Comparison of ENCODE assay signal across 8 mouse cellular contexts in the genomic region with DNA sequence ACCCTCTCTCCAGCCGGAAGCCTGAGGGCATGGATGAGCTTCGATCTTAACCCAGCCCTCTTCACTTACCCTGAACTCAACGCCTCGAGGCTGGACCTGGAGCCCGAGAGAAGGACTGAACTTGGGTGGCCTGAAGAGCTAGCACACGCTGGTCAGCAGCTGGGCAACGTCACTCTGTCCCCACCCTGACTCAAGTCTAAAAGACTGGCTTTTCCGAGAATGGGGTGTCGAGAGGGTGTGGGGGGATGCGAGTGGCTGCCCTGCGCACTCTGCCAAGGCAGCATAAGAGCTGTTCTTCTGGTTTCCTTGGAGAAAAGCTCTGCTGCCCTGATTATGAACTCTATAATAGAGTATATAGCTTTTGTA. TPM values are rescaled to one million over a fixed set of nuclear protein-coding genes. Genes with fewer than 3 reads are reported as not detected.
A peak's percentile ranks its signal among the peaks of the same experiment; 100 is the strongest.
DNase-seq lines count a peak whose midpoint lies in the region; ATAC-seq and TF ChIP-seq lines count a peak whose summit lies in the region.

No protein-coding gene starts in this region.

- TF ChIP-seq CTCF in ES-Bruce4 (IDR thresholded peaks at IDR 0.05; ENCODE audit: low read depth, low read length) = no peak
- no peak for TF ChIP-seq CTCF in liver, postnatal 0 days (IDR thresholded peaks at IDR 0.05; ENCODE audit: low read depth)

- no peaks in the 10 kb centered on the region for H3K9me3 ChIP-seq in heart, embryonic 13.5 days
- H3K9me3 ChIP-seq in ES-Bruce4 (replicated peaks; ENCODE audit: control insufficient read depth, insufficient read depth, low read length, poor library complexity, severe bottlenecking) = no peaks in the 10 kb centered on the region
- H3K9me3 ChIP-seq in forebrain, embryonic 15.5 days = no peaks in the 10 kb centered on the region
- H3K9me3 ChIP-seq in liver, postnatal 0 days (ENCODE audit: low read length) = no peaks in the 10 kb centered on the region

- peak overlapping the region; percentile 72 for H3K4me2 ChIP-seq in heart, embryonic 13.5 days
- H3K4me2 ChIP-seq in forebrain, embryonic 15.5 days (replicated peaks) = peak overlapping the region; percentile 81
- H3K4me2 ChIP-seq in liver, postnatal 0 days (ENCODE audit: low read depth, low read length) = peak overlapping the region; percentile 68

- peak overlapping the region; percentile 98 for H3K27ac ChIP-seq in heart, embryonic 13.5 days (replicated peaks)
- H3K27ac ChIP-seq in ES-Bruce4 (ENCODE audit: insufficient read depth, low read length) = no peak overlapping the region
- H3K27ac ChIP-seq in forebrain, embryonic 15.5 days (replicated peaks) = peak overlapping the region; percentile 58
- H3K27ac ChIP-seq in liver, postnatal 0 days (ENCODE audit: low read depth) = peak overlapping the region; percentile 90

- intact Hi-C loops in heart, postnatal 14 days (cut with DNase I) = no loop called here

- no peak for ATAC-seq in heart, embryonic 13.5 days (ENCODE audit: extremely low read depth, insufficient number of reproducible peaks, low FRiP score, low TSS enrichment)
- no peak for ATAC-seq in forebrain, embryonic 15.5 days (replicated peaks)
- no peak for ATAC-seq in liver, postnatal 0 days
- no peak for ATAC-seq in megakaryocyte progenitor cell, adult 5-6 weeks (replicated peaks; ENCODE audit: poor library complexity)

- 3% methylated on average over 11 of the region's 11 CpGs for WGBS in heart, embryonic 13.5 days
- WGBS in forebrain, embryonic 15.5 days = 2% methylated on average over 11 of the region's 11 CpGs
- 8% methylated on average over 11 of the region's 11 CpGs for WGBS in liver, postnatal 0 days (ENCODE audit: insufficient replicate concordance)

- peaks cover 76% of the 10 kb centered on the region for H3K4me1 ChIP-seq in heart, embryonic 13.5 days
- no peaks in the 10 kb centered on the region for H3K4me1 ChIP-seq in ES-Bruce4 (ENCODE audit: control insufficient read depth, insufficient read depth, low read length)
- H3K4me1 ChIP-seq in forebrain, embryonic 15.5 days = peaks cover 58% of the 10 kb centered on the region
- peaks cover 42% of the 10 kb centered on the region for H3K4me1 ChIP-seq in liver, postnatal 0 days (ENCODE audit: insufficient read depth)

- TF ChIP-seq EP300 in ES-Bruce4 (IDR thresholded peaks at IDR 0.05; ENCODE audit: insufficient read depth, low read depth, low read length) = no peak
- no peak for TF ChIP-seq EP300 in liver, postnatal 0 days (IDR thresholded peaks at IDR 0.05; ENCODE audit: low read depth)

- peak overlapping the region; percentile 71 for H3K4me3 ChIP-seq in heart, embryonic 13.5 days
- peak overlapping the region; percentile 57 for H3K4me3 ChIP-seq in ES-Bruce4 (ENCODE audit: low read depth, low read length)
- H3K4me3 ChIP-seq in forebrain, embryonic 15.5 days = peak overlapping the region; percentile 47
- H3K4me3 ChIP-seq in liver, postnatal 0 days (ENCODE audit: low read depth, low read length) = peak overlapping the region; percentile 56

- no peak for DNase-seq in heart, postnatal 14 days
- DNase-seq in liver, postnatal 0 days = no peak
- no peak for DNase-seq in layer of hippocampus, postnatal 14 days (ENCODE audit: low spot score in 2 of 2)
- DNase-seq in thymus, postnatal 10 days (ENCODE audit: low spot score in 2 of 2) = no peak

- peaks cover 9% of the 10 kb centered on the region for H3K27me3 ChIP-seq in heart, embryonic 13.5 days (replicated peaks)
- peaks cover 19% of the 10 kb centered on the region for H3K27me3 ChIP-seq in ES-Bruce4 (ENCODE audit: control insufficient read depth, insufficient read depth, low read length, poor library complexity, severe bottlenecking)
- H3K27me3 ChIP-seq in forebrain, embryonic 15.5 days = peaks cover 25% of the 10 kb centered on the region
- H3K27me3 ChIP-seq in liver, postnatal 0 days (ENCODE audit: insufficient read depth, low read length) = peaks cover 67% of the 10 kb centered on the region

- peaks cover 15% of the 10 kb centered on the region for H3K36me3 ChIP-seq in heart, embryonic 13.5 days
- no peaks in the 10 kb centered on the region for H3K36me3 ChIP-seq in ES-Bruce4 (ENCODE audit: control insufficient read depth, insufficient read depth, low read length, poor library complexity, severe bottlenecking)
- H3K36me3 ChIP-seq in forebrain, embryonic 15.5 days = no peaks in the 10 kb centered on the region
- H3K36me3 ChIP-seq in liver, postnatal 0 days (replicated peaks; ENCODE audit: insufficient read depth, low read length) = no peaks in the 10 kb centered on the region

- peak overlapping the region; percentile 92 for H3K9ac ChIP-seq in heart, embryonic 13.5 days
- H3K9ac ChIP-seq in ES-Bruce4 (ENCODE audit: low read depth, poor library complexity, severe bottlenecking) = peak overlapping the region; percentile 63
- H3K9ac ChIP-seq in forebrain, embryonic 15.5 days (replicated peaks) = peak overlapping the region; percentile 57
- peak overlapping the region; percentile 74 for H3K9ac ChIP-seq in liver, postnatal 0 days (replicated peaks)

- TF ChIP-seq POLR2A in ES-Bruce4 (IDR thresholded peaks at IDR 0.05; ENCODE audit: insufficient read depth, low read length) = no peak

RNA-seq across cellular contexts. Expression of a gene that starts 1.6 kb away (rescaled TPM):
- polyA plus RNA-seq in heart, embryonic 13.5 days (2015; fragmentation: Nextera tagmentation; extraction: Ambion mirVana) = 288 and 305 TPM in 2 replicates
- 10 to 100 TPM; 85.4 to 93.7 TPM for total RNA-seq in heart, postnatal 14 days (2021)
- polyA plus RNA-seq in ES-Bruce4 (2011; ENCODE audit: insufficient read depth, insufficient read length, low read depth, missing spikeins) = 9.6 and 11.0 TPM in 2 replicates
- polyA plus RNA-seq in forebrain, embryonic 15.5 days (2015; fragmentation: Nextera tagmentation; extraction: Ambion mirVana) = 87.3 and 98.1 TPM in 2 replicates
- polyA plus RNA-seq in liver, postnatal 0 days (2015; fragmentation: Nextera tagmentation; extraction: Ambion mirVana) = 77.3 and 79.1 TPM in 2 replicates
- total RNA-seq in megakaryocyte progenitor cell, adult 5-6 weeks (2015) = 0.44 and 1.4 TPM in 2 replicates
- 1.0 and 2.4 TPM in 2 replicates for total RNA-seq in megakaryocyte progenitor cell, adult 5-6 weeks (2017)
- total RNA-seq in layer of hippocampus, postnatal 14 days (2021) = 10 to 100 TPM; 77.9 to 91.6 TPM

RNA-seq across cellular contexts. Expression of a gene that starts 27.3 kb away (rescaled TPM):
- polyA plus RNA-seq in heart, embryonic 13.5 days (2015; fragmentation: Nextera tagmentation; extraction: Ambion mirVana) = 6.2 and 6.6 TPM in 2 replicates
- total RNA-seq in heart, postnatal 14 days (2021) = 10 to 100 TPM in 1 of 2 experiments, 1 to 10 TPM in 1; 9.4 to 10.4 TPM
- 3.1 and 6.3 TPM in 2 replicates for polyA plus RNA-seq in ES-Bruce4 (2011; ENCODE audit: insufficient read depth, insufficient read length, low read depth, missing spikeins)
- 5.4 and 6.0 TPM in 2 replicates for polyA plus RNA-seq in forebrain, embryonic 15.5 days (2015; fragmentation: Nextera tagmentation; extraction: Ambion mirVana)
- polyA plus RNA-seq in liver, postnatal 0 days (2015; fragmentation: Nextera tagmentation; extraction: Ambion mirVana) = 48.6 and 50.2 TPM in 2 replicates
- 5.6 and 7.5 TPM in 2 replicates for total RNA-seq in megakaryocyte progenitor cell, adult 5-6 weeks (2015)
- total RNA-seq in megakaryocyte progenitor cell, adult 5-6 weeks (2017) = 5.9 and 6.1 TPM in 2 replicates
- 1 to 10 TPM; 1.1 to 1.4 TPM for total RNA-seq in layer of hippocampus, postnatal 14 days (2021)
